Mouse (Mus musculus): ENCODE measurements at regions not wholly inside any gene's neighbourhood (a gene's known extent, or its start where the extent isn't known, plus 50 kb on each side); places are given as distances from the start of the nearest gene placed in this dataset.

DNA sequence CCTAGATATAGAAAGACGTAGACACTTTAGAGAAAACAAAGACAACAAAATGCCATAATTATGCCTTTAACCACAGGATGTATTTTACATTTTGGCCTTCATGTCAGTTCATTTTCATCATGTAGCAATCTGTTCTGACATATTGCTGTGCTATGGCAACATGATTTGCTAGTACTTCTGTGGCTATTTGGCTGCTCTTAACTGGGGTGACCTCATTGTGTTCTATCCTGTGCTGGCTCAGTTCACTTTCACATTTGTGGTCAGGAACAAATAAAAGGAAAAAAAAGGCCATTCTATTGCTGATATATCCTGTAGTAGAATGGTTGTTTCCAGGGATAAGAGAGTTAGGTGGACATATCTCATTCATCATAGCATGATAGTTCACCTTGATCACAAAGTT lies 758.5 kb downstream of the Pla2g4a start:
- TF ChIP-seq CTCF (conservative IDR thresholded peaks at IDR 0.05; ENCODE audit: low read length) (no peak), NANOG (IDR thresholded peaks at IDR 0.05; ENCODE audit: borderline replicate concordance, low read length) (no peak), POU5F1 (IDR thresholded peaks at IDR 0.05; ENCODE audit: borderline replicate concordance, low read length) (no peak)

All from E14TG2a.4 (cell line).